Mouse (Mus musculus): ENCODE measurements around the gene Slamf7. TPM values are rescaled to one million over a fixed set of nuclear protein-coding genes. Genes with fewer than 3 reads are reported as not detected.
A peak's percentile ranks its signal among the peaks of the same experiment; 100 is the strongest.

Slamf7 gene
- total and polyA plus RNA-seq, 3 experiments = 6.8 to 15.4 (median 10.6) TPM

DNA sequence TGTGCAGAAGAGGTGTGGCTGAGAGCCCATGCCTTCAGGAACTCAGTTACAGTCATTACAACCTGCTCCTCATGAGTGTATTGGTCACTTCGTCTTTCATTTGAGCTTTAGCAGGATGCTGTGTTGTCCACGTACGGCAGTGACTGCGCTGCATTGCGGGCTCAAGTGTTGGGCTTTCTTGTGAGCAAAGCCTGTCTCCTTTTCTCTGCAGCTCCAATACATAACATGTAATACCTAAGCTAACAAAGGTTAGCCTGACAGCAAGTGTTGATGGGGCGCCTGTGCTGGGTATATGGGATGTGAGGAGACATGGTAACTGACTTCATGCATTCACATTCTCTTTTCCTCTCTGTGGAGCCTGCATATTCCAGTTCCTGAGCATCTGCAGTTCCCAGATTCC is 32.7 kb downstream of the Slamf7 start:
- H3K27me3 ChIP-seq (replicated peaks) = no peaks in the 10 kb centered on the region
- peaks cover 13 to 37% of the 10 kb centered on the region in 2 experiments for H3K4me1 ChIP-seq (ENCODE audit: control insufficient read depth in 1 of 2, insufficient read depth in 2 of 2)
- TF ChIP-seq CTCF (conservative IDR thresholded peaks at IDR 0.05 in 1 of 2, IDR thresholded peaks at IDR 0.05 in 1 of 2; ENCODE audit: low read depth in 2 of 2, low read length in 2 of 2) (no peak), IRF4 (IDR thresholded peaks at IDR 0.05; ENCODE audit: low read depth, low read length) (no peak), NRF1 (IDR thresholded peaks at IDR 0.05; ENCODE audit: low read depth, low read length) (no peak), TBP (conservative IDR thresholded peaks at IDR 0.05; ENCODE audit: low read depth, low read length) (no peak), ELF1 (IDR thresholded peaks at IDR 0.05; ENCODE audit: low read depth, low read length) (no peak), EP300 (IDR thresholded peaks at IDR 0.05; ENCODE audit: low read length) (no peak), ZKSCAN1 (IDR thresholded peaks at IDR 0.05; ENCODE audit: borderline replicate concordance, low read depth, low read length) (no peak), GABPA (IDR thresholded peaks at IDR 0.05; ENCODE audit: insufficient replicate concordance, low read depth, low read length) (no peak), E2F4 (IDR thresholded peaks at IDR 0.05; ENCODE audit: insufficient replicate concordance, low read depth, low read length) (no peak), MEF2A (IDR thresholded peaks at IDR 0.05; ENCODE audit: borderline replicate concordance, low read depth, low read length) (no peak), POLR2A (IDR thresholded peaks at IDR 0.05; ENCODE audit: low read depth, low read length) (no peak), KAT2A (IDR thresholded peaks at IDR 0.05; ENCODE audit: insufficient replicate concordance, low read length) (no peak), ZC3H11A (IDR thresholded peaks at IDR 0.05; ENCODE audit: low read depth, low read length) (no peak), TCF12 (IDR thresholded peaks at IDR 0.05; ENCODE audit: low read depth, low read length) (no peak), UBTF (IDR thresholded peaks at IDR 0.05; ENCODE audit: low read depth, low read length) (no peak), CHD1 (IDR thresholded peaks at IDR 0.05; ENCODE audit: low read depth, low read length) (no peak), NELFE (IDR thresholded peaks at IDR 0.05; ENCODE audit: low read depth, low read length) (no peak), BHLHE40 (IDR thresholded peaks at IDR 0.05; ENCODE audit: low read depth, low read length) (no peak)
- H3K4me2 ChIP-seq (ENCODE audit: insufficient read depth, low read depth, poor library complexity, severe bottlenecking) = no peak overlapping the region
- no peaks in the 10 kb centered on the region for H3K79me2 ChIP-seq (replicated peaks; ENCODE audit: control insufficient read depth, extremely low read depth, insufficient read depth, poor library complexity, severe bottlenecking)
- no peak for DNase-seq (ENCODE audit: extremely low read depth)
- in situ Hi-C loops (cut with MboI; ENCODE audit: low pct_ligation_motif_present, low pct_unique_long_range_greater_than_20kb, low sequenced_read_pairs) = no loop called here
- H3K9me3 ChIP-seq (replicated peaks; ENCODE audit: low read length) = peaks cover 3% of the 10 kb centered on the region
- no peaks in the 10 kb centered on the region for H3K36me3 ChIP-seq (replicated peaks in 1 of 2; ENCODE audit: control insufficient read depth in 1 of 2, insufficient read depth in 1 of 2, low read length in 1 of 2)
- no peak overlapping the region for H3K9ac ChIP-seq (ENCODE audit: insufficient read depth, low read depth)
- dilution Hi-C loops (cut with MboI; ENCODE audit: extremely low pct_ligation_motif_present, extremely low pct_unique_long_range_greater_than_20kb, low sequenced_read_pairs) = no loop called here
- no peak overlapping the region for H3K27ac ChIP-seq (ENCODE audit: insufficient read depth, low read depth)
- H3K4me3 ChIP-seq (replicated peaks in 1 of 3; ENCODE audit: low read depth in 2 of 3, low read length in 2 of 3, poor library complexity in 1 of 3) = no peak overlapping the region

DNA sequence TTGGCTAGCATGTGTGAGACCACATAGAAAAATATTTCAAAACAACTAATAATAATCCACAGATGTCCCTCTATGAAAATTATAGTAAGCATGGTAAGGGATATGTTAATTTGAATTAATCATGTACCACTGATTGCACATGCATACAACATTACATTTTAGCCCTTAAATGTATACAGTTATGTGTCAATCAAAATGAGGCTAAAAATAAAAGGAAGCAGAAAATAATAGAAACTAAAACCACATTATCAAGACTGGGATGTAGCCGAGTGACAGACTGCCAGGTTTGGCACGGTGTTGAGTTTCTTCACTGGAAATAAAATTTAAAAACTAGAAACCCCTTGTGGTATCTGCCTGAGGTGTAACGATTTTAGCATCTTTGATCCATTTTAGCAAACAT is 33.2 kb downstream of the Slamf7 start:
- Histone ChIP-seq H3K9me3 (replicated peaks; ENCODE audit: low read length) (peaks cover 3% of the 10 kb centered on the region), H3K27ac (ENCODE audit: insufficient read depth, low read depth) (no peak overlapping the region), H3K27me3 (replicated peaks) (no peaks in the 10 kb centered on the region), H3K4me3 (replicated peaks in 1 of 3; ENCODE audit: low read depth in 2 of 3, low read length in 2 of 3, poor library complexity in 1 of 3) (no peak overlapping the region), H3K36me3 (replicated peaks in 1 of 2; ENCODE audit: control insufficient read depth in 1 of 2, insufficient read depth in 1 of 2, low read length in 1 of 2) (no peaks in the 10 kb centered on the region), H3K4me1 (ENCODE audit: control insufficient read depth in 1 of 2, insufficient read depth in 2 of 2) (peaks cover 13 to 37% of the 10 kb centered on the region in 2 experiments), H3K9ac (ENCODE audit: insufficient read depth, low read depth) (no peak overlapping the region), H3K4me2 (ENCODE audit: insufficient read depth, low read depth, poor library complexity, severe bottlenecking) (peak overlapping the region; percentile 12; the same call in 1 of the 2 replicates), H3K79me2 (replicated peaks; ENCODE audit: control insufficient read depth, extremely low read depth, insufficient read depth, poor library complexity, severe bottlenecking) (no peaks in the 10 kb centered on the region)
- DNase-seq (ENCODE audit: extremely low read depth) = no peak
- dilution Hi-C loops (cut with MboI; ENCODE audit: extremely low pct_ligation_motif_present, extremely low pct_unique_long_range_greater_than_20kb, low sequenced_read_pairs) = no loop called here
- TF ChIP-seq ETS1 (conservative IDR thresholded peaks at IDR 0.05; ENCODE audit: low read depth, low read length) = no peak
- TF ChIP-seq JUND (conservative IDR thresholded peaks at IDR 0.05; ENCODE audit: low read depth, low read length) = no peak
- no peak for TF ChIP-seq SMC3 (IDR thresholded peaks at IDR 0.05; ENCODE audit: low read depth, low read length)
- TF ChIP-seq POLR2AphosphoS2 (IDR thresholded peaks at IDR 0.05; ENCODE audit: low read depth, low read length) = no peak
- no peak for TF ChIP-seq CHD2 (IDR thresholded peaks at IDR 0.05; ENCODE audit: low read length)
- TF ChIP-seq MAFK (IDR thresholded peaks at IDR 0.05; ENCODE audit: insufficient replicate concordance, low read length) = no peak
- TF ChIP-seq ZC3H11A (IDR thresholded peaks at IDR 0.05; ENCODE audit: low read depth, low read length) = no peak
- no peak for TF ChIP-seq MXI1 (IDR thresholded peaks at IDR 0.05; ENCODE audit: low read depth, low read length)
- no peak for TF ChIP-seq EP300 (IDR thresholded peaks at IDR 0.05; ENCODE audit: low read length)
- TF ChIP-seq MEF2A (IDR thresholded peaks at IDR 0.05; ENCODE audit: borderline replicate concordance, low read depth, low read length) = no peak
- no peak for TF ChIP-seq ZNF384 (IDR thresholded peaks at IDR 0.05; ENCODE audit: low read depth, low read length)
- no peak for TF ChIP-seq MYC (IDR thresholded peaks at IDR 0.05; ENCODE audit: low read depth, low read length)
- TF ChIP-seq JUN (IDR thresholded peaks at IDR 0.05; ENCODE audit: insufficient read depth, low read depth, low read length) = no peak
- no peak for TF ChIP-seq CTCF (conservative IDR thresholded peaks at IDR 0.05 in 1 of 2, IDR thresholded peaks at IDR 0.05 in 1 of 2; ENCODE audit: low read depth in 2 of 2, low read length in 2 of 2)
- TF ChIP-seq ELF1 (IDR thresholded peaks at IDR 0.05; ENCODE audit: low read depth, low read length) = no peak
- no peak for TF ChIP-seq IRF4 (IDR thresholded peaks at IDR 0.05; ENCODE audit: low read depth, low read length)
- TF ChIP-seq BHLHE40 (IDR thresholded peaks at IDR 0.05; ENCODE audit: low read depth, low read length) = no peak
- no peak for TF ChIP-seq E2F4 (IDR thresholded peaks at IDR 0.05; ENCODE audit: insufficient replicate concordance, low read depth, low read length)
- in situ Hi-C loops (cut with MboI; ENCODE audit: low pct_ligation_motif_present, low pct_unique_long_range_greater_than_20kb, low sequenced_read_pairs) = no loop called here
